Comparison of ENCODE assay signal across 20 mouse cellular contexts in the genomic region with DNA sequence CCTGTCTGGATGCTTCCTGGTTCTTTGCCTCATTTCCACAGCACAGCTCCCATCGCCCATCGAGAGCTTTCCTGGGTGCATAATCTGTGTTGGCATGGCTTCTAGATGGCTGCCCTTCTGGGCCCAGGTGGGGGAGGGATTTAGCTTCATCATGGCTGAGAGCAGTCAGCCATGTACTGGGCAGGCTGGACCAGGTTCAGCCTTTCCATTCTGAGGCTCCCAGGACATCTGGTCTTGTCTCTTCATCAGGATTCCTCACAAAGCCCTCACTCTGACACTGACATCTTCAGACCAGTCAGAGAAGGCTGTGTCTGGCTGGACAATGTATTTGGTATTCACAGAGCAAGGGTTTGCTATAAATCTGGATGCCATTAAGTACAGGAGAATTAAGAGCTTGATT. TPM values are rescaled to one million over a fixed set of nuclear protein-coding genes. Genes with fewer than 3 reads are reported as not detected.
"Had no signal": no experiment of that assay in that cellular context is flagged by ENCODE, and none has a peak within 500 bp of the region (broad histone marks: within the 10 kb centered on the region; RNA-seq: fewer than 3 reads in every experiment).

No protein-coding gene starts in this region.

- DNase-seq: kidney, adult 2 months; kidney, postnatal 14 days; lung, adult 2 months; lung, postnatal 36 days; right cerebral cortex, postnatal 14 days; thymus, adult 2 months; thymus, postnatal 25 days had no signal

- H3K27ac ChIP-seq: intestine, embryonic 15.5 days; kidney, embryonic 15.5 days; limb, embryonic 12.5 days; liver, embryonic 15.5 days; midbrain, embryonic 15.5 days; stomach, embryonic 15.5 days had no signal

- H3K9ac ChIP-seq: intestine, embryonic 15.5 days; kidney, embryonic 15.5 days; limb, embryonic 12.5 days; liver, embryonic 15.5 days; midbrain, embryonic 15.5 days; stomach, embryonic 15.5 days had no signal

- H3K4me3 ChIP-seq: intestine, embryonic 15.5 days; kidney, embryonic 15.5 days; limb, embryonic 12.5 days; liver, embryonic 15.5 days; midbrain, embryonic 15.5 days; stomach, embryonic 15.5 days had no signal

- ATAC-seq: intestine, embryonic 15.5 days; lung, postnatal 0 days; midbrain, embryonic 15.5 days had no signal

- H3K36me3 ChIP-seq: intestine, embryonic 15.5 days; kidney, embryonic 15.5 days; limb, embryonic 12.5 days; liver, embryonic 15.5 days; midbrain, embryonic 15.5 days; stomach, embryonic 15.5 days had no signal

- H3K4me1 ChIP-seq: midbrain, embryonic 15.5 days had no signal

- H3K4me2 ChIP-seq: intestine, embryonic 15.5 days; kidney, embryonic 15.5 days; limb, embryonic 12.5 days; liver, embryonic 15.5 days; midbrain, embryonic 15.5 days; stomach, embryonic 15.5 days had no signal

- H3K27me3 ChIP-seq: intestine, embryonic 15.5 days; kidney, embryonic 15.5 days; limb, embryonic 12.5 days; midbrain, embryonic 15.5 days; stomach, embryonic 15.5 days had no signal

- H3K9me3 ChIP-seq: intestine, embryonic 15.5 days; kidney, embryonic 15.5 days; limb, embryonic 12.5 days; liver, embryonic 15.5 days; midbrain, embryonic 15.5 days; stomach, embryonic 15.5 days had no signal

RNA-seq across cellular contexts. Expression of gene D6Ertd527e, which starts 11.4 kb away (rescaled TPM):
- total RNA-seq: layer of hippocampus, adult 8-10 months; layer of hippocampus, postnatal 14 days; left cerebral cortex, adult 18-20 months; left cerebral cortex, postnatal 10 days; liver, adult 2 months; megakaryocyte progenitor cell, adult 5-6 weeks had no signal
- polyA plus RNA-seq: liver, adult 2 months; liver, embryonic 15.5 days; midbrain, embryonic 15.5 days had no signal
